Comparison of ENCODE assay signal across 19 mouse cellular contexts in genomic region chr7:69484552-69484951, GRCm38 (mm10).
DNase-seq lines count a peak whose midpoint lies in the region; ATAC-seq and TF ChIP-seq lines count a peak whose summit lies in the region.
"Had no signal": no experiment of that assay in that cellular context is flagged by ENCODE, and none has a peak within 500 bp of the region (broad histone marks: within the 10 kb centered on the region; RNA-seq: fewer than 3 reads in every experiment).

No protein-coding gene starts in this region.

- H3K4me2 ChIP-seq in intestine, embryonic 15.5 days (replicated peaks), result no peak overlapping the region
- no peak overlapping the region for H3K4me2 ChIP-seq in intestine, postnatal 0 days (replicated peaks; ENCODE audit: low read depth)
- no peak overlapping the region for H3K4me2 ChIP-seq in lung, embryonic 15.5 days
- no peak overlapping the region for H3K4me2 ChIP-seq in stomach, embryonic 14.5 days (replicated peaks; ENCODE audit: low read depth, low read length)
- no peak overlapping the region for H3K4me2 ChIP-seq in stomach, postnatal 0 days (replicated peaks; ENCODE audit: low read depth)
- H3K4me2 ChIP-seq: embryonic facial prominence, embryonic 12.5 days; forebrain, embryonic 13.5 days; forebrain, embryonic 15.5 days had no signal

- 0 out of 2 replicates have a peak, but pooled peaks have one; percentile 49 for ATAC-seq in intestine, embryonic 15.5 days
- no peak for ATAC-seq in intestine, postnatal 0 days
- peak; percentile 64; the same call in 1 of the 2 replicates for ATAC-seq in lung, embryonic 15.5 days (ENCODE audit: borderline replicate concordance, extremely low read depth, low FRiP score, low TSS enrichment)
- no peak for ATAC-seq in stomach, embryonic 14.5 days (ENCODE audit: insufficient number of reproducible peaks, insufficient read depth, low FRiP score, low read depth)
- ATAC-seq in stomach, postnatal 0 days (ENCODE audit: low FRiP score, low TSS enrichment), result no peak
- ATAC-seq: forebrain, embryonic 13.5 days; forebrain, embryonic 15.5 days had no signal

- TF ChIP-seq EP300 in stomach, postnatal 0 days (optimal IDR thresholded peaks at IDR 0.05), result no peak

- H3K27me3 ChIP-seq in intestine, embryonic 15.5 days (replicated peaks), result no peaks in the 10 kb centered on the region
- H3K27me3 ChIP-seq in intestine, postnatal 0 days (replicated peaks; ENCODE audit: control insufficient read depth, insufficient read depth, low read length), result no peaks in the 10 kb centered on the region
- no peaks in the 10 kb centered on the region for H3K27me3 ChIP-seq in lung, embryonic 15.5 days
- no peaks in the 10 kb centered on the region for H3K27me3 ChIP-seq in stomach, embryonic 14.5 days (ENCODE audit: control insufficient read depth, insufficient read depth, low read length)
- H3K27me3 ChIP-seq in stomach, postnatal 0 days (ENCODE audit: control insufficient read depth, insufficient read depth, low read length), result no peaks in the 10 kb centered on the region
- H3K27me3 ChIP-seq: embryonic facial prominence, embryonic 12.5 days; forebrain, embryonic 15.5 days had no signal

- H3K9me3 ChIP-seq in intestine, embryonic 15.5 days, result no peaks in the 10 kb centered on the region
- H3K9me3 ChIP-seq in intestine, postnatal 0 days (ENCODE audit: control insufficient read depth), result no peaks in the 10 kb centered on the region
- H3K9me3 ChIP-seq in lung, embryonic 15.5 days, result no peaks in the 10 kb centered on the region
- H3K9me3 ChIP-seq in stomach, embryonic 14.5 days (ENCODE audit: control insufficient read depth, low read depth, low read length), result no peaks in the 10 kb centered on the region
- no peaks in the 10 kb centered on the region for H3K9me3 ChIP-seq in stomach, postnatal 0 days (ENCODE audit: control insufficient read depth, low read length)
- H3K9me3 ChIP-seq: embryonic facial prominence, embryonic 10.5 days; embryonic facial prominence, embryonic 12.5 days; forebrain, embryonic 13.5 days; forebrain, embryonic 15.5 days had no signal

- DNase-seq in lung, postnatal 10 days, result no peak
- DNase-seq in stomach, postnatal 0 days (ENCODE audit: low spot score), result no peak
- DNase-seq in adrenal gland, postnatal 4 days (ENCODE audit: low spot score in 2 of 2), result no peak
- DNase-seq: adrenal gland, adult 2 months; adrenal gland, postnatal 10 days; adrenal gland, postnatal 25 days; cerebellum, adult 11-12 months; cerebellum, adult 2 months; cerebellum, adult 9-10 months; cerebellum, postnatal 10 days; cerebellum, postnatal 25 days had no signal

- no peaks in the 10 kb centered on the region for H3K36me3 ChIP-seq in intestine, embryonic 15.5 days
- no peaks in the 10 kb centered on the region for H3K36me3 ChIP-seq in intestine, postnatal 0 days (ENCODE audit: control insufficient read depth, insufficient read depth)
- no peaks in the 10 kb centered on the region for H3K36me3 ChIP-seq in lung, embryonic 15.5 days
- H3K36me3 ChIP-seq in stomach, embryonic 14.5 days (ENCODE audit: control insufficient read depth, insufficient read depth, low read length), result no peaks in the 10 kb centered on the region
- H3K36me3 ChIP-seq in stomach, postnatal 0 days (ENCODE audit: control insufficient read depth, insufficient read depth, low read length), result no peaks in the 10 kb centered on the region
- H3K36me3 ChIP-seq: embryonic facial prominence, embryonic 10.5 days; embryonic facial prominence, embryonic 12.5 days; forebrain, embryonic 15.5 days had no signal

- 0 out of 2 replicates have a peak, but pooled peaks cover 2% of the 10 kb centered on the region for H3K4me1 ChIP-seq in intestine, embryonic 15.5 days (replicated peaks)
- H3K4me1 ChIP-seq in intestine, postnatal 0 days (replicated peaks; ENCODE audit: control insufficient read depth, insufficient read depth, low read length), result no peaks in the 10 kb centered on the region
- H3K4me1 ChIP-seq in lung, embryonic 15.5 days, result 0 out of 2 replicates have a peak, but pooled peaks cover 8% of the 10 kb centered on the region
- H3K4me1 ChIP-seq in stomach, embryonic 14.5 days (ENCODE audit: control insufficient read depth, insufficient read depth, low read length), result no peaks in the 10 kb centered on the region
- H3K4me1 ChIP-seq in stomach, postnatal 0 days (replicated peaks; ENCODE audit: control insufficient read depth, insufficient read depth), result no peaks in the 10 kb centered on the region
- H3K4me1 ChIP-seq: forebrain, embryonic 13.5 days; forebrain, embryonic 15.5 days had no signal

- no peak overlapping the region for H3K4me3 ChIP-seq in intestine, embryonic 15.5 days (replicated peaks)
- no peak overlapping the region for H3K4me3 ChIP-seq in intestine, postnatal 0 days (ENCODE audit: low read depth, low read length)
- H3K4me3 ChIP-seq in lung, embryonic 15.5 days, result no peak overlapping the region
- no peak overlapping the region for H3K4me3 ChIP-seq in stomach, embryonic 14.5 days (ENCODE audit: low read depth, low read length)
- H3K4me3 ChIP-seq in stomach, postnatal 0 days (ENCODE audit: low read depth, low read length), result no peak overlapping the region
- H3K4me3 ChIP-seq: embryonic facial prominence, embryonic 10.5 days; embryonic facial prominence, embryonic 12.5 days; forebrain, embryonic 13.5 days; forebrain, embryonic 15.5 days had no signal

- no peak for TF ChIP-seq CTCF in intestine, postnatal 0 days (IDR thresholded peaks at IDR 0.05; ENCODE audit: low read depth)
- no peak for TF ChIP-seq CTCF in stomach, postnatal 0 days (IDR thresholded peaks at IDR 0.05; ENCODE audit: low read depth)

- 52% methylated on average over 4 of the region's 4 CpGs for WGBS in intestine, embryonic 15.5 days
- WGBS in intestine, postnatal 0 days, result 58% methylated on average over 4 of the region's 4 CpGs
- 37% methylated on average over 4 of the region's 4 CpGs for WGBS in lung, embryonic 15.5 days
- WGBS in stomach, embryonic 14.5 days, result 50% methylated on average over 4 of the region's 4 CpGs
- WGBS in stomach, postnatal 0 days, result 42% methylated on average over 4 of the region's 4 CpGs

- H3K9ac ChIP-seq in intestine, embryonic 15.5 days, result no peak overlapping the region
- no peak overlapping the region for H3K9ac ChIP-seq in intestine, postnatal 0 days (ENCODE audit: low read depth, low read length)
- no peak overlapping the region for H3K9ac ChIP-seq in lung, embryonic 15.5 days
- H3K9ac ChIP-seq in stomach, embryonic 14.5 days (replicated peaks; ENCODE audit: low read depth, low read length), result no peak overlapping the region
- H3K9ac ChIP-seq in stomach, postnatal 0 days (ENCODE audit: low read length), result no peak overlapping the region
- H3K9ac ChIP-seq: embryonic facial prominence, embryonic 12.5 days; forebrain, embryonic 13.5 days; forebrain, embryonic 15.5 days had no signal

- H3K27ac ChIP-seq in intestine, embryonic 15.5 days, result peak overlapping the region; percentile 23; the same call in 1 of the 2 replicates
- no peak overlapping the region for H3K27ac ChIP-seq in intestine, postnatal 0 days (ENCODE audit: low read depth, low read length)
- H3K27ac ChIP-seq in lung, embryonic 15.5 days, result no peak overlapping the region
- H3K27ac ChIP-seq in stomach, embryonic 14.5 days (ENCODE audit: low read length), result peak overlapping the region; percentile 44; the same call in 1 of the 2 replicates
- no peak overlapping the region for H3K27ac ChIP-seq in stomach, postnatal 0 days (replicated peaks)
- H3K27ac ChIP-seq: embryonic facial prominence, embryonic 10.5 days; embryonic facial prominence, embryonic 12.5 days; forebrain, embryonic 13.5 days; forebrain, embryonic 15.5 days had no signal

Comparison
In these comparisons a context has a peak if more than half of its experiments do, and no peak if none do; other contexts are left out.
1. ATAC-seq: peak in intestine, embryonic 15.5 days (single experiment) and lung, embryonic 15.5 days (single experiment); none in intestine, postnatal 0 days (single experiment), stomach, embryonic 14.5 days (single experiment) and stomach, postnatal 0 days (single experiment).
2. H3K27ac ChIP-seq: peak in intestine, embryonic 15.5 days (single experiment) and stomach, embryonic 14.5 days (single experiment); none in intestine, postnatal 0 days (single experiment), lung, embryonic 15.5 days (single experiment) and stomach, postnatal 0 days (single experiment).